Mouse (Mus musculus): Measurements from ENCODE around the gene Scin.

Gene Scin

GRCm38 (mm10) chr12:40108143-40108542 is 25.9 kb downstream of the Scin start:
- no peak for DNase-seq (ENCODE audit: low spot score)

DNA sequence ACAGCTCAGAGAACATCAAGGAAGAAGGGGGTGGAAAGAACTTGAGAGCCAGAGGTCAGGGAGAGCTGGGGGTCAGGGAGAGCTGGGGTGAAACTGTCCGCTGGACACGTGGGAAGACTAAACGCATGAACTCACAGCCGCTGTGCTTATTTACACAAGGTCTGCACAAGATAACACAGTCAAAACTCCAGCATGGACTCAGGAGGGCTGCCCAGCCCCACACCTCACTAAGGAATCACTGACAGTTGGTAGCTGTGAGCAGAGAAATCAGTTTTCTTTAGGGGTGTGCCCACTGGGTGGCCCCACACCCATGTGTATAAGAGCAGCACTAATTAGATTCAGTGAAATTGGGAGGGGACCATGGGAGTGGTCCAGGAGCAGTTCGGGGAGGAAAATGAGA is 27.2 kb downstream of the Scin start:
- DNase-seq (ENCODE audit: low spot score), result no peak

DNA sequence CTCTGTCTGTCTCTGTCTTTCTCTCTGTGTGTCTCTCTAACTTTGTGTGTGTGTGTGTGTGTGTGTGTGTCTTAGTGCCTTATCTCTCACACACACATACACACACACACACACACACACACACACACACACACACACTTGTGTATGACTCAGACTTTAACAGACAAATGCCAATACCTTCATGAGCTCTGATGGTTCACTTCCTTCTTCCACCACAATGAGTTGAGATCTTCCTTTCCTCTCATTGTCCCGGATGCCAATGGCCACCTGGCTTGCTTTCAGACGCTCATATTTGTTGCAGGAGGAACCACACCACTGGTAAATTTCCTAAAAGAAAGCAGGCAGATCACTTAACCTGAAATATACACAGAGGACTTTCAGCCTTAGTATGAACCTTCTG is 29.3 kb downstream of the Scin start:
- no peak for DNase-seq (ENCODE audit: low spot score)

GRCm38 (mm10) chr12:40102359-40102758 is 31.7 kb downstream of the Scin start:
- no peak for DNase-seq (ENCODE audit: low spot score)

DNA sequence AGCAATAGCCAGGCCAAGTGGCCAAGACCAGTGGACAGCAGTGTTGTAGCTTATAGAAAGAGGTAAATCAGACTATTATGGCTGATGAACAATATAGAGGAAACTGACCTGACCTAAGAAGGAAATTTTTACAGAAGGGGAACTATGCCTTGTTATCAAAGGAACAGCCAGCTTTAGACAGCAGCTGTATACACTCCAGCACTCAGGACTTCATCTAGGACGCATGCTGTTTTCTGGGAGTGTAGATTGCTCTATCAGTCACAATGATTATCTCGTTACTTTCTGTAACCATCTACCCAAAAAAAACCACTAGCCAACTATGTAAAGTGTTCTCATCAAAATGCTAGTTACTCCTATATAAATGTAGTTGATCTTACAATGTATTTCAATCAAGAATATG is 34.6 kb downstream of the Scin start:
- DNase-seq (ENCODE audit: low spot score), result no peak

DNA sequence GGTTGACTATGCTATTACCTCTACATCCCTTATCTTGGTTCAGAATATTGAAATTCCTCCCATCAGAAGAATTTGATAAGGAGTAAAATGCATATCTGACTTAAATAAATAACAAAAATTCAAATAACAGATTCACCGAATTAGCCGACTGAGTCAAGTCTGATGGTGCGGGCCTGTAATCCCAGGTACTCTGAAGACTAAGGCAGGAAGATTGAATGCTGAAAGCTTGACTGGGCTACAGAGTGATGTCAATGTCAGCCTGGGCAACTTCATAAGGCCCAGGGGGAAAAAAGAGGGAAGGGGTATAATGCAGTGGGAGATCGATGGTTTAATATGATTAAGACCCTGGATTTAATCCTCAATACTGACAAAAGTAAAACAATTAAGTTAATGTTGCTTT is 36.6 kb downstream of the Scin start:
- DNase-seq (ENCODE audit: low spot score), result no peak

GRCm38 (mm10) chr12:40097023-40097422 is 37.0 kb downstream of the Scin start:
- no peak for DNase-seq (ENCODE audit: low spot score)

DNA sequence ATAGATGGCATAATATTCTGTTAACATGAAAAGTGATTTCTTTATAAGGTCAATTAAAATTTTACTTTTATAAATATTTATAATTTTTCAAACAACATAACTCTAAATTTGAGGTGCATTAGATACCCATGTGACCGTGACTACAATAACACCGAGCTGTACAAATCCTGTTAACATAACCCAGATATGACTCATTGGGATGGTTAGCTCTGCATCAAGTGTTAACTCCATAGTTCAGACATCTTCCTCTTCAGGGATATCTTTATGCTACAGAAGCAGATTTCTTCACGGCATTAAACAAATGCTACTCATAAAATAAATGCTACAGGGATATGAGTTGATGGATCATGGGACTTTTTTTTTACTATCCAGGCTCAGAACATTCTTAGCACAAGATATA is 37.6 kb downstream of the Scin start:
- DNase-seq (ENCODE audit: low spot score), result no peak

- DNase-seq (ENCODE audit: low spot score), result peak; percentile 16
Measured at GRCm38 (mm10) chr12:40090017-40090416, 44.0 kb downstream of the Scin start.

DNA sequence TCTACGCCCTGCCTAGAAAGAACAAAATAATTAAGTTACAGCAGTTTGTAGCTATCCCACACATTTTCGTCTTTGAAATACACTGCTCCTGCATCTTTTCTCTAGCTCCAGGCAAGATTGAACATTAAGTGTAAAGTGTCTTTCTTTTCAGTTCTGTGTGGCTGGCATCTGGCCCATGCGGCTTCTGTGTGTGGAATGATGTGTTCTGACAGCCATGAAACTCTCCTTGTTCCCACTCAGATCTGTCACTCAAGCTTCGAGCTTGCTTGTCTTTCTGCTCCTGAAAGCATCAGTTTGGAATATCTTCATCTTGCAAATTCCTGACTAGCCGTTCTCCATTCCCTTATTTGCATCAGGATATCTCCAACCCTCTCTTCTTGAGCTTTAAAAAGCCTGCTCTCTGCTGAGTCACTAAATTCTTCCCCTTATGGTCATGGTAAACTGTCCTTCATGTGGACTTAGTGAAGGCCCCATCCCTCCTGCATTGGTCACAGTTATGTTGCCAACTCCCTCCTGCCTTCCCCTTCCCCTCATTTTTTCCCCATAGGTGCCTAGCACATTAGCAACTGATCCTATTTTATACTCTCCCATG is 48.2 kb downstream of the Scin start:
- DNase-seq (ENCODE audit: low spot score), result no peak

GRCm38 (mm10) chr12:40082453-40083238 is 51.4 kb downstream of the Scin start:
- DNase-seq (ENCODE audit: low spot score), result no peak

DNA sequence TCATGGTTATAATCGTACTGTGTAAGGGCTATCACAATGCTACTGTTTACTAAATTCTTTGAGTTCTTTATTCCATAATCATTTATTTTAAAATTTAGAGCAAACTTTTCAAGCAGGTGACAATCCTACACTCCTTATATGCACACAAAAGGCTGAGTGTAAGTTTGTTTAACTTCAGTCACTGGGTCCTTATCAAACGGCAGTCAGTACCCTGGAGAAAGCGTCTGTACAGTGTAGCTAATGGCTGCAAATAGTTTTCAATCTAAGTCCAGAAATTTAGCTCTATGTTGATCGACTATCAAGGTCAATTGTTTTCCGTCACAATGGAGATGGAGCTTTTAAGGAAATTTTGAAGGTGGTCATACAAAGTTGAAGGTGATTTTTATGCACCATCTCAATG is 52.0 kb downstream of the Scin start:
- no peak for DNase-seq (ENCODE audit: low spot score)

DNA sequence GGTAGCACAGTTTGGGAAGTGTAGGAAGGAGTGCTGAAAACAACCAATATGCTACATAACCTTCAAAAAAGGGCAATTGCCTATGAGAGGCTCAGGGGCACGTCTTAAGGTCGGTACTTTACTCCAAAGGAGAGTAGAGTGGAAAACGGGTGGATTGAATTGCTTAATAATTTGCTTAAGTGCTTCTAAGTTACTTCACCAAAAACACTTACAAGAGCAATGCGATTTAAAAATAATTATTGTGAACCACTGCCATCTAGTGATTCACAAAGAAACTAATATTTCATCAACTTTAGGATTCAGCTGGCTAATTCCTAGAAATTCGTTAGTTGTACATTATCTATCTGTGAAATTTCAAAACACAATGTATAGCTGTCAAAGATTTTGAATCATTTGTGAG is 60.4 kb downstream of the Scin start:
- DNase-seq (ENCODE audit: low spot score), result no peak

GRCm38 (mm10) chr12:40047024-40047423 is 87.0 kb downstream of the Scin start:
- no peak for DNase-seq (ENCODE audit: low spot score)

DNA sequence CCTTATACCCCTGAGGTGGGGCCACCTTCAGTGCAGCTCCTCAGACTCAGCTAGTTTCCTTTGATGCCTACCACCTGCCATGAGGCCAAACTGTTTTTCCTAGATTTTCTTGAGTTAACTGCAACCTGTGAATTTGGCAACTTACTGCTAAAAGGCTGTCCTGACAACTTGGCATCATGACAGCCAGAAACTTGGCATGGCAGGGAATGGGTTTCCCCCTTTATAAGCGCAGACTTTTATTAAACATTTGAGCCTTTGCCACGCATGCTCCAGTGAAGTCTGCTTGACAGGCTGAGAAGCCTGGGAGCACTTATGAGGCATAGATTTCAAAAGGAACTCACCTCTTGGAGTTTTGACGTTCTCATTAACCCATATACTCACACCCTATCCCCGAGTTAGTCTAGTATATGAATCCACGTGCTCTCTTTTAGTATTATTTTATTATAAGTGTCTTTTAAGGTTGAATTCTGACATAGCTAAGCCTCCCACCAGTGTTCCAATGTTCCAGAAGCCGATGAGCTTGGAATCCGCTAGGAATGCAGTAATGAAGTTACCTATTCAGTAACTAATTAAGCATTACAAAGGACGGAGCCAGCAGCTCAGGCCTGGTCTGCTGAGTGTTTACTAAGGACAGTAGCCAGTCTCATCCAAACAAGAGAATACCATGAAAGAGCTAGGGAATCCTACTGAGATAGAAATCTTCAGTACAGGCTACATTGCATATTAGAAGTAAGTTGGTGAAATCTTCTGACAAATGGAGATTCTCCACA is 90.0 kb downstream of the Scin start:
- no peak for DNase-seq (ENCODE audit: low spot score)

DNA sequence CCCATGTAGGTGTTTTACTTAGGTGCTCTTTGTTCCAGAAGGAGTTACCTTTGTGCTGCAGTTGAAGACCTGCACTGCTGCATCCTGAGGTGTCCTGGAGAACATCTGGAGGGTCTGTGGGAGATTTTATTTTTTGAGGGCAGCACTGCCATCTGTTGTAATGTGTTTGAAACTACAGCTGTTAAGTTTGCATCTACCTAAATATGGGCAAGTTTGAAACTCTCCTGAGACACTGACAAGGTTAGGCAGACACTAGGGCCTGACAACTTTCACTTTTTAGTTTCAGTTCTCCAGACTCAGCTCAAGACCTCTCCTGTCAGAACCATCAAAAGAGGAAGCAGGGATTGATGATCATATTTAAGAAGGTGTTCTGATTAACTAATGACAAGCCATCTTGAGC is 94.0 kb downstream of the Scin start:
- peak; percentile 57 for DNase-seq (ENCODE audit: low spot score)

GRCm38 (mm10) chr12:40037876-40038463 is 96.1 kb downstream of the Scin start, which contains the start of gene Arl4a:
TSS of gene Arl4a (minus strand) at chr12:40038025.
- peak; percentile 91 for DNase-seq (ENCODE audit: low spot score)

GRCm38 (mm10) chr12:40037226-40037813 is 96.7 kb downstream of the Scin start:
- DNase-seq (ENCODE audit: low spot score), result peak; percentile 97

GRCm38 (mm10) chr12:40036666-40037065 is 97.4 kb downstream of the Scin start:
- peak; percentile 30 for DNase-seq (ENCODE audit: low spot score)

GRCm38 (mm10) chr12:40035506-40035905 is 98.5 kb downstream of the Scin start:
- no peak for DNase-seq (ENCODE audit: low spot score)

DNA sequence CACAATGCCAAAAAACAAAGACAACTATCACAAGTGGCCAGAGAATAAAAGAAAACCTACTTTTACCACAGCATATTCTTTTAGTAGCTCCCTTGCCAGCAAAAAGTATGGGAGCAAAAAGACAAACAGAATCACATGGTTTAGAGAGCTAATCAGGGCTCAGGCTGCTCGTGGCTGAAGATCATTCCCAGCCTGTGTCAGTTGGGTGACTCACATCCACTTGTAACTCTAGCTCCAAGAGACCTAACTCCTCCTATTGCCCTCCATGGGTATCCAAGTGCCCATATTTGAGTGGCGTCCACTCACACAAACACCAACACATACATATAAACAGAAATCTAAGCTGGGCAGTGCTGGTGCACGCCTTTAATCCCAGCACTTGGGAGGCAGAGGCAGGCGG is 104.8 kb downstream of the Scin start:
- DNase-seq (ENCODE audit: low spot score), result no peak

GRCm38 (mm10) chr12:40027846-40028245 is 106.2 kb downstream of the Scin start:
- no peak for DNase-seq (ENCODE audit: low spot score)
